Mouse (Mus musculus): ENCODE measurements at regions not wholly inside any gene's neighbourhood (a gene's known extent, or its start where the extent isn't known, plus 50 kb on each side); places are given as distances from the start of the nearest gene placed in this dataset.

GRCm38 (mm10) chr13:112188741-112189476 lies 99.3 kb upstream of the Ankrd55 start:
- no peak for TF ChIP-seq POLR2A (IDR thresholded peaks at IDR 0.05; ENCODE audit: borderline replicate concordance, insufficient read depth, low read length)
- TF ChIP-seq CTCF (IDR thresholded peaks at IDR 0.05; ENCODE audit: borderline replicate concordance, insufficient read depth, low read depth, low read length), result no peak

All from cerebellum, adult 2 months (tissue).